Mouse (Mus musculus) liver, embryonic 14.5 days (tissue): ENCODE data around the gene Fgfr2.

Experiments
- CTCF ChIP-seq: IDR thresholded peaks from 2 replicates; pipeline ENCODE4 v1.5.1; 2016; ENCODE audit warnings: antibody characterized with exemption, low read depth, control low read depth
- EP300 ChIP-seq: IDR thresholded peaks from 2 replicates; pipeline ENCODE4 v1.6.1; 2016; ENCODE audit warnings: antibody characterized with exemption, low read depth

DNA sequence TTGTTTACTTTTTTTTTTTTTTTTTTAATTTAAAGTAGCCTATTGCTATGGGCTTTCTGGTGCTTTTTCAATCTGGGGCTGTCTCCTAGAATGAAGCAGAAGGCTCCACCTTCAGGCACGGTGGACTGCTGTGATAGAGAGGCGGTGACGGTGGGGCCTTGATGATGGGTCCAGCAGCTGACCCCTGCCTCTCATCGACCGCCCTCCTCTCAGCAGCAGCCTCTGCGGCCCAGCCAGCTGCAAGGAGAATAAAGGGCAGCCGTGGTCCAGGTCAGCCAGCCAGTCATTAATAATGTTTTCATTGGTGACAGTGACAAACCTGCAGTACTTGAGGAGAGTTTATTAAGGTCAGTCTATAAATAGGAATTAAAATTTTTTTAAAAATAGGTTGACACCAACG is 1646.0 kb downstream of the Fgfr2 start:
- TF ChIP-seq CTCF, result no peak
- no peak for TF ChIP-seq EP300
